Mouse (Mus musculus) forebrain, postnatal 0 days (tissue): ENCODE measurements around the gene Klhl11. TPM values are rescaled to one million over a fixed set of nuclear protein-coding genes. Genes with fewer than 3 reads are reported as not detected.

Source experiments
- ATAC-seq: fragments of 200-750 bp; cut with Nextera tagmentation; 2 replicates; pipeline ENCODE4 v1.8.0; 2017; ENCODE audit warnings: mild to moderate bottlenecking, moderate library complexity
- DNase-seq: peaks from one replicate; pipeline ENCODE4 v3.0.0-alpha.2; 2015
- H3K27ac ChIP-seq: fragments of 300-500 bp; sonication (generic); 2 replicates; pipeline ENCODE4 v1.5.1; 2014; ENCODE audit warnings: low read depth, mild to moderate bottlenecking, antibody characterized with exemption, low read length, moderate library complexity, mixed read lengths
- H3K27me3 ChIP-seq: fragments of 300-500 bp; sonication (generic); 2 replicates; pipeline ENCODE4 v1.6.1; 2014; ENCODE audit warnings: mild to moderate bottlenecking, low read length, mixed read lengths; ENCODE audit not compliant: insufficient read depth
- H3K36me3 ChIP-seq: fragments of 300-500 bp; sonication (generic); 2 replicates; pipeline ENCODE4 v1.6.1; 2014; ENCODE audit warnings: mild to moderate bottlenecking, moderate library complexity; ENCODE audit not compliant: insufficient read depth
- H3K4me1 ChIP-seq: fragments of 300-500 bp; sonication (generic); 2 replicates; pipeline ENCODE4 v1.6.1; 2014; ENCODE audit warnings: antibody characterized with exemption; ENCODE audit not compliant: insufficient read depth
- H3K4me2 ChIP-seq: fragments of 300-500 bp; sonication (generic); 2 replicates; pipeline ENCODE4 v1.6.1; 2014; ENCODE audit warnings: low read depth, mild to moderate bottlenecking, moderate library complexity
- H3K4me3 ChIP-seq: fragments of 300-500 bp; sonication (generic); 2 replicates; pipeline ENCODE4 v1.5.1; 2014; ENCODE audit warnings: low read depth, low read length, mixed read lengths
- H3K9ac ChIP-seq: fragments of 300-500 bp; sonication (generic); 2 replicates; pipeline ENCODE4 v1.6.1; 2014; ENCODE audit warnings: mild to moderate bottlenecking
- H3K9me3 ChIP-seq: fragments of 300-500 bp; sonication (generic); 2 replicates; pipeline ENCODE4 v1.6.1; 2016; ENCODE audit warnings: low read length
- CTCF ChIP-seq: sonication (generic); IDR thresholded peaks from 2 replicates; pipeline ENCODE4 v1.5.1; 2016; ENCODE audit warnings: antibody characterized with exemption, control low read depth, low read depth
- WGBS: fragments of 180-500 bp; shearing (Covaris S2); extraction: QIAGEN DNeasy Blood & Tissue Kit; methylation state at CpG from one replicate; pipeline ENCODE4 v1.1.7; 2014; 5-methylcytosine and 5-hydroxymethylcytosine counted together
- polyA plus RNA-seq: library from polyadenylated mRNA; unstranded; fragments of >200 nt; fragmentation: Nextera tagmentation; extraction: Ambion mirVana; gene quantifications from 2 replicates; pipeline ENCODE4 v1.2.1, GENCODE M21; 2015
- total RNA-seq: library from RNA; depleted of rRNA; stranded (reverse); fragments of >200 nt; gene quantifications from 2 replicates; pipeline ENCODE4 v1.2.3, GENCODE M21; 2014

Gene Klhl11
- total and polyA plus RNA-seq, 2 experiments from 2014 or later: 9.6 to 73.9 TPM

DNA sequence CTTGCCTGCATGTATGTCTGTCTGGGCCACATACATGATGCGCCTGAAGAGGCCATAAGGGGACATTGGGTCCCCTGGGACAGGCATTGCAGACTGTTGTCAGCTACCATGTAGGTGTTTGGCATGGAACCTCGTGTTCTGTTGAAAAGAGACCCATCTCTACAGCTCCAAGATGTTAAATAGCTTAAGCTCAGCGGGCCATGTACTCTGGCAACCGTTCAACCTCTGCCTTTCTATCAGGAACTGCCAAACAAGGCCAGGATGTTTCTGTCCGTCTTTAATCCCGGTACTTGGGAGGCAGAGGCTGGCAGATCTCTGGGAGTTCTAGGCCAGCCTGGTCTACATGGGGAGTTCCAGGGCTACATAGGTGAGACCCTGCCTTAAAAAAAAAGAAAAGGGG is 29.9 kb downstream of the Klhl11 start:
- no peak for DNase-seq
- Histone ChIP-seq H3K4me1 (peaks cover 7% of the 10 kb centered on the region), H3K4me2 (no peak overlapping the region), H3K4me3 (no peak overlapping the region), H3K9me3 (no peaks in the 10 kb centered on the region), H3K27me3 (no peaks in the 10 kb centered on the region), H3K36me3 (peaks cover 2% of the 10 kb centered on the region; the same call in 1 of the 2 replicates), H3K9ac (no peak overlapping the region), H3K27ac (no peak overlapping the region)
- 76% methylated on average over 6 of the region's 6 CpGs for WGBS
- no peak for ATAC-seq
- TF ChIP-seq CTCF: no peak

DNA sequence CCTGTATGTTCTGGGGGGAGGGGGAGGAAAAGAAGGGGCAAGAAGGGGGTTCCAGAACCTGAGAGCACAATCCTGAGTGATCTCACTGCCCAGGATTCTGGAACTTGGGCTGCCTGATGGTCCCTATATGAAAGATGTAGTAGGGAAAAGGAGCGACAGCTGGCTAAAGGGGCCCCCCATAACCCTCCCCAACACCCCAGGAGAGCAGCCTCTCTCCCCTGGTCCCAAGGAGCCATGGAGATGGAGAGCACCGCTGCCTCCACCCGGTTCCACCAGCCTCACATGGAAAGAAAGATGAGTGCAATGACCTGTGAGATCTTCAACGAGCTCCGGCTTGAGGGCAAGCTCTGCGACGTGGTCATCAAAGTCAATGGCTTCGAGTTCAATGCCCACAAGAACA is 30.7 kb downstream of the Klhl11 start, which contains the start of the genes Nt5c3b and Klhl10:
Nt5c3b (minus strand) TSS at position 12 of the 400 bp plus-strand sequence.
Klhl10 (plus strand) TSS at position 121 of the 400 bp plus-strand sequence.
- DNase-seq: no peak

DNA sequence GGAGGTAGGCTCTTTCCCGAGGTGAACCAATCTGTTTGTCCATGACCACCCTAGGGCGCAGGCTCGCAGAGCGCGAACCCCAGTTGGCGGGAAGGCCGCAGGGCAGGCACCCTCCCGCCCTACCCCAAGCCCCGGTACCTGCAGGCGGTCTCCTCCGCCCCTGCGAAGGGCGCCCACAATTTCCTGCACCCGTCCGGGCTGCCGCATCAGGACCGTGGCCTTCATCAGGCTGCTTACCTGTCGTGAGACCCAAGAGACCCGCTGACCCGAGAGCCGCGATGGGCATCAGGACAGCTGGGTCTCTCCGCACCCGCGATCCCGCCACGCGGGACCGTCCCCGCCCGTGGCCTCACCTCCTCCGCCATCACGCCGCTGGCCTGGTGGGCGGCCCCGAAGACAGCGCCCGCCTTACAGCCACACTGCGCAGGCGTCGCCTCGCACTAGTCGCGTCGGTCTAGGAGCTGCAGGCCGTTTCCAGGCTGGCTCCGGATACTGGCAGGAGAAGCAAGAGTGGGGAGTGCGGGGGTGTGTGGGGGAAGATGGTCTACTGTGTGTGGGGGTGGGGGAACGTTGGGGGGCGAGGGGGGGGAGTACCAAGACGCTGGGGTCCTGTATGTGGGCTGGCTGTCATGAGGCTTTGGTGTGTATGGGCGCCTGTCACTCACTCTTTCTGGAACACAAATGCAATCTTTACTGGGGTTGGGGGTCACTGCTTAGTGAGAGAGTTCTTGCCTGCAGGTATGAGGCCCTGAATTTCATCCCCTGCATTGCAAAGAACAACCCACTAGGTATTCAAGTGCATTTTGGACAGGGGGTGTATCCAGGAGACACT is 31.6 kb downstream of the Klhl11 start:
- H3K4me2 ChIP-seq: peak overlapping the region; percentile 83
- no peaks in the 10 kb centered on the region for H3K9me3 ChIP-seq
- peak overlapping the region; percentile 77 for H3K27ac ChIP-seq
- peaks cover 15% of the 10 kb centered on the region for H3K36me3 ChIP-seq
- peak; percentile 90 for DNase-seq
- peak; percentile 100 for ATAC-seq
- H3K9ac ChIP-seq: peak overlapping the region; percentile 95
- H3K4me1 ChIP-seq: peaks cover 7% of the 10 kb centered on the region
- peak overlapping the region; percentile 85 for H3K4me3 ChIP-seq
- WGBS: 3% methylated on average over 48 of the region's 52 CpGs
- no peaks in the 10 kb centered on the region for H3K27me3 ChIP-seq
- TF ChIP-seq CTCF: 0 out of 2 replicates have a peak, but pooled peaks have one; percentile 8

More for the DNA sequence above, 30.7 kb downstream of the Klhl11 start, which contains the start of the genes Nt5c3b and Klhl10:
- Histone ChIP-seq H3K9me3 (no peaks in the 10 kb centered on the region), H3K36me3 (peaks cover 7% of the 10 kb centered on the region; the same call in 1 of the 2 replicates), H3K4me3 (peak within 1 kb of the TSS; percentile 85), H3K4me1 (peaks cover 7% of the 10 kb centered on the region), H3K27ac (peak within 1 kb of the TSS; percentile 77), H3K9ac (peak within 1 kb of the TSS; percentile 95), H3K27me3 (no peaks in the 10 kb centered on the region), H3K4me2 (peak within 1 kb of the TSS; percentile 83)
- ATAC-seq: no peak
- no peak for TF ChIP-seq CTCF
- WGBS: 89% methylated on average over 8 of the region's 8 CpGs

DNA sequence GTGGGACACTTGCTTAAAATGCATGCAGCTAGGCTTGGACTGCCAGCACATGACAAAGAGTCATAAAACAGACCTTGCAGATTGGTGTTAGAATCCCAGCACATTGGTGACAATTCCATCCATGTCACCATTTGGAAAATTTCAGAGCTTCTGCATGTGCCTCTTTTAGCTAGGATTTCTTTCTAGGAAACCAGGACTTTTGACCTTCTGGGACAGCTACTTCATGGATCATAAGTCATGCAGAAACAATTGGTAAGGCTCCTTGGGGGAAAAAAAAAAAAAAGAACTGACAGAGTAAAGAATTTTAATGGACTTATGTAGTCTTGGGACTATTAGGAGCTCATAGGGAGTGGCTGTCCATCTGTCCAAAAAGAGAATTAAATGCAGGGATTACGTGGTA is 34.6 kb downstream of the Klhl11 start:
- Histone ChIP-seq H3K27me3 (no peaks in the 10 kb centered on the region), H3K4me3 (no peak overlapping the region), H3K4me2 (no peak overlapping the region), H3K4me1 (peaks cover 7% of the 10 kb centered on the region), H3K27ac (no peak overlapping the region), H3K9ac (no peak overlapping the region), H3K9me3 (no peaks in the 10 kb centered on the region), H3K36me3 (peaks cover 26% of the 10 kb centered on the region)
- 78% methylated on average over 1 of the region's 1 CpGs for WGBS
- no peak for TF ChIP-seq CTCF
- ATAC-seq: no peak
- no peak for DNase-seq

DNA sequence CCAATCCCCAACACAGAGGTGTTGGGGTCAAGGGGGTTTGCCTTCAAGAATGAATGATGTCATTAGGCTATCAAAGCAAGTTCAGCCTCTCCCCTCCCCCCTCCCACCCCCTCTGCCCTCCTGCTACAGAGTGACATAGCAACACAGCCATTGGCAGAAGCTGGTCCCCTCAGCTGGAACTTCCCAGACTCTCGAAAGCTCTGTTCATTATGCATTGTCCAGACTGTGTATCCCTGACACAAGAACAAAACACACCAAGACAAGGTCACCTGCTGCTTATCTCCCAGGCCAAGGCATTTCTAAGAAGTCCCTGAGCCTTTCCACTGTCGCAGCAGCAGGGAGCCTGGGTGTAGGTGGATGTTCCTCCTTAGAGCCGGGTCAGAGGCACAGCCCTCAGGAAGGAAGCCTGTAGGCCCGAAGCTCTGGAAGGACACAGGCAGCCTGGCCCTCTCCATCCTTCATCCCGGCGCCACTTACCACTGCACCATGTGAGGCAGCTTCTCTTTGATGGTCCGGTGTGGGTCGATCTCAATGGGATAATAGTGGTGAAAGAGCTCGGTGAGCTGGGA is 36.8 kb downstream of the Klhl11 start:
- no peak overlapping the region for H3K27ac ChIP-seq
- DNase-seq: no peak
- 78% methylated on average over 9 of the region's 9 CpGs for WGBS
- no peak for ATAC-seq
- H3K4me3 ChIP-seq: no peak overlapping the region
- peaks cover 7% of the 10 kb centered on the region for H3K4me1 ChIP-seq
- H3K36me3 ChIP-seq: peaks cover 26% of the 10 kb centered on the region
- no peak for TF ChIP-seq CTCF
- no peak overlapping the region for H3K9ac ChIP-seq
- H3K27me3 ChIP-seq: no peaks in the 10 kb centered on the region
- no peaks in the 10 kb centered on the region for H3K9me3 ChIP-seq
- no peak overlapping the region for H3K4me2 ChIP-seq

DNA sequence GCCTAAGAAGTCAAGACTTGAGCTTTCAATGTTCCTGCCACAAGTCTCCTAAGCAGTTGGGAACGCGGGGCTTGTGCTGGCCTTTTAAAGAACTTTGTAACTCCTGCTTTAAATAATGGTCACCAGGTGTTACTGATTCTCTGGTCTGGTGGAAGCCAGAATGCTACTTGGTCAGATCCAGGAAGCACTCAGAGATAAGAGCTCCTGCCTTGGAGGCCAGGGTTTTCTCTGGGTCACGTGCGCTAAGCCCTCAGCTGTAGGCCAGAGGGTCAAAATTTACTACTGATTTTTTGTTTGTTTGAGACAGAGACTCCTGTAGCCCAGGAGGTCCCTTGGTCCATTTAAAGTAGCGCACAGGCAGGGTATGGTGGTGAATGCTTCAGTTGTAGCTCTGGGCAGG is 40.5 kb downstream of the Klhl11 start:
- 97% methylated on average over 5 of the region's 5 CpGs for WGBS

DNA sequence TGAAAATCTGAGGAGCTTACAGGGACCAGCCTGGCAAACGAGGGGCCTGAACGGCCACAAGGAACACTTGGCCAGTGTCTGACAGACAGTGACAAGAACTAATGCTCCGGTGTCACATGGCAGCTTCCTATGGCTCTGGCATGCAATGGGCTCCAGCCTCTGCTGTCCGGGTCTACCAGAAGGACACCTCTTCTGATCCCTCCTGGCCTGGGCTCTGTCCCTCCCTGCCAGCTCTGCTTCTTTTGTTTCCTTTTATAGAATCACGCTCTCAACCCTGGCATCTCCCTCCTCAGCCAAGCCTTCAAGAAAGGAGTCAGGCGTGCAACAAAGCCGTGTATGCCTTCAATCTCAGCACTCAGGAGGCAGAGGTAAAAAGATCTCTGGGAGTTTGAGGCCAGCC is 42.5 kb downstream of the Klhl11 start:
- Histone ChIP-seq H3K4me3 (no peak overlapping the region), H3K4me1 (no peaks in the 10 kb centered on the region), H3K27ac (no peak overlapping the region), H3K9me3 (no peaks in the 10 kb centered on the region), H3K36me3 (peaks cover 23% of the 10 kb centered on the region), H3K9ac (no peak overlapping the region), H3K27me3 (no peaks in the 10 kb centered on the region), H3K4me2 (no peak overlapping the region)
- no peak for TF ChIP-seq CTCF
- ATAC-seq (no peak), DNase-seq (no peak)
- 71% methylated on average over 7 of the region's 7 CpGs for WGBS

More for the DNA sequence above, 40.5 kb downstream of the Klhl11 start:
- Histone ChIP-seq H3K4me3 (no peak overlapping the region), H3K9me3 (no peaks in the 10 kb centered on the region), H3K4me2 (no peak overlapping the region), H3K4me1 (no peaks in the 10 kb centered on the region), H3K27ac (no peak overlapping the region), H3K27me3 (no peaks in the 10 kb centered on the region), H3K9ac (no peak overlapping the region), H3K36me3 (peaks cover 36% of the 10 kb centered on the region)
- DNase-seq (no peak), ATAC-seq (no peak)
- TF ChIP-seq CTCF: no peak
